Mouse (Mus musculus) cortical plate, adult 2 months (tissue): ENCODE measurements at regions not wholly inside any gene's neighbourhood (a gene's known extent, or its start where the extent isn't known, plus 50 kb on each side); places are given as distances from the start of the nearest gene placed in this dataset.

Experiments
- CTCF ChIP-seq: fragments of 200-500 bp; IDR thresholded peaks from 2 replicates; pipeline ENCODE4 v1.5.1; 2011; ENCODE audit warnings: mild to moderate bottlenecking, control low read depth, low read length; ENCODE audit not compliant: insufficient read depth; ENCODE audit errors: extremely low read depth
- POLR2A ChIP-seq: fragments of 200-500 bp; IDR thresholded peaks from 2 replicates; pipeline ENCODE4 v1.6.1; 2011; ENCODE audit warnings: mild to moderate bottlenecking, low read length, control low read depth; ENCODE audit not compliant: insufficient read depth; ENCODE audit errors: extremely low read depth

DNA sequence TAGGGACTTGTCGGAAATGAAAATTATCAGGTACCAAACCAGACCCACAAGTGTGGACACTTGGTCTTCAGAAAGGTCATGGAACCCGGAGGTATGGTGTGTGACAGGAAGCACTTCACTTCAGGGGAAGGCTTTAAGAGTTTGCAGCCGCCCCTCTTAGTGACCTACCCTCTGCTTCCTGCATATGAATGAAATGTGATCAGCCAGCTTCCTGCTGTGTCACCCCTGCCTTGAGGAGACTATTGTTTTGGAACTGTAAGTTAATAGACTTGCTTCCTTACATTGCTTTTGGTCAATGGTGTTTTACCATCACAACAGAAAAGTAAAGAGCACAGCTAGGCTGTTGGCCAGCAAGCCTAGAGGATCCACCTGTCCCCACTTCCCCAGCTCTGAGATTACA lies 515.3 kb downstream of the Pdcd6ip start:
- TF ChIP-seq POLR2A, result no peak
- no peak for TF ChIP-seq CTCF
